Mouse (Mus musculus) retina, postnatal 7 days (tissue): ENCODE results near the gene Krt39.

Experiments
- DNase-seq: peaks from one replicate; pipeline ENCODE4 v3.0.0-alpha.2; 2012; ENCODE audit warnings: low read depth, low spot score

Krt39 gene

GRCm38 (mm10) chr11:99521288-99521860, at the start of gene Krt39:
TSS of gene Krt39 (minus strand) at chr11:99521338.
- no peak for DNase-seq

- DNase-seq: no peak
Observed at GRCm38 (mm10) chr11:99566530-99566929, 45.4 kb upstream of the Krt39 start, which contains the start of gene Krtap3-1. TSS of gene Krtap3-1 (minus strand) at chr11:99566630.

- no peak for DNase-seq
Observed at GRCm38 (mm10) chr11:99562580-99562979, 41.4 kb upstream of the Krt39 start.

- no peak for DNase-seq
Observed at GRCm38 (mm10) chr11:99559366-99559765, 38.2 kb upstream of the Krt39 start, which contains the start of gene Gm11939. TSS of gene Gm11939 (minus strand) at chr11:99559466.

- DNase-seq: no peak
Observed at GRCm38 (mm10) chr11:99557976-99558745, 37.0 kb upstream of the Krt39 start.

- DNase-seq: no peak
Observed at GRCm38 (mm10) chr11:99556753-99557152, 35.6 kb upstream of the Krt39 start, which contains the start of gene Krtap3-2. TSS of gene Krtap3-2 (minus strand) at chr11:99556853.

- DNase-seq: no peak
Observed at GRCm38 (mm10) chr11:99556195-99556594, 35.1 kb upstream of the Krt39 start.

GRCm38 (mm10) chr11:99550765-99551164, 29.6 kb upstream of the Krt39 start, which contains the start of gene Krtap3-3:
TSS of gene Krtap3-3 (minus strand) at chr11:99550865.
- DNase-seq: no peak

GRCm38 (mm10) chr11:99547892-99548291, 26.8 kb upstream of the Krt39 start:
- DNase-seq: no peak

- peak; percentile 36 for DNase-seq
Observed at GRCm38 (mm10) chr11:99539721-99540120, 18.6 kb upstream of the Krt39 start.

- no peak for DNase-seq
Observed at GRCm38 (mm10) chr11:99514098-99514497, 7.0 kb downstream of the Krt39 start.

GRCm38 (mm10) chr11:99500095-99500805, 20.9 kb downstream of the Krt39 start:
- DNase-seq: no peak

GRCm38 (mm10) chr11:99496460-99496859, 24.7 kb downstream of the Krt39 start:
- DNase-seq: no peak

GRCm38 (mm10) chr11:99494741-99495140, 26.4 kb downstream of the Krt39 start:
- no peak for DNase-seq

GRCm38 (mm10) chr11:99493574-99493850, 27.6 kb downstream of the Krt39 start:
- no peak for DNase-seq

GRCm38 (mm10) chr11:99492733-99493573, 28.2 kb downstream of the Krt39 start, which contains the start of gene Krt23:
TSS of gene Krt23 (minus strand) at chr11:99493137.
- no peak for DNase-seq

GRCm38 (mm10) chr11:99491040-99491439, 30.1 kb downstream of the Krt39 start:
- no peak for DNase-seq

- no peak for DNase-seq
Observed at GRCm38 (mm10) chr11:99490624-99491023, 30.5 kb downstream of the Krt39 start.

- DNase-seq: no peak
Observed at GRCm38 (mm10) chr11:99489233-99489632, 31.9 kb downstream of the Krt39 start.

- no peak for DNase-seq
Observed at GRCm38 (mm10) chr11:99474981-99475380, 46.2 kb downstream of the Krt39 start.

GRCm38 (mm10) chr11:99473433-99473832, 47.7 kb downstream of the Krt39 start:
- DNase-seq: no peak
